Mouse (Mus musculus) cerebellum, adult 2 months (tissue): ENCODE data around the gene Suclg1. TPM values are rescaled to one million over a fixed set of nuclear protein-coding genes. Genes with fewer than 3 reads are reported as not detected.

Experiments used
- DNase-seq, 2 experiments: peaks; one replicate each; pipeline ENCODE4 v3.0.0; 2021
- H3K27ac ChIP-seq: fragments of 200-500 bp; 2 replicates; pipeline ENCODE4 v1.5.1; 2012; ENCODE audit warnings: low read length, control low read depth, inconsistent platforms; ENCODE audit not compliant: insufficient read depth
- H3K27me3 ChIP-seq: fragments of 200-500 bp; 2 replicates; pipeline ENCODE4 v1.6.1; 2012; ENCODE audit warnings: inconsistent platforms, mild to moderate bottlenecking, low read length, moderate library complexity; ENCODE audit not compliant: control insufficient read depth, insufficient read depth
- H3K4me1 ChIP-seq: fragments of 200-500 bp; 2 replicates; pipeline ENCODE4 v1.6.1; 2011; ENCODE audit warnings: low read length; ENCODE audit not compliant: control insufficient read depth, insufficient read depth
- H3K4me3 ChIP-seq: fragments of 200-500 bp; replicated peaks from 2 replicates; pipeline ENCODE3; 2011; ENCODE audit warnings: mild to moderate bottlenecking, low read depth, low read length, control low read depth; ENCODE audit not compliant: insufficient read depth
- CTCF ChIP-seq: fragments of 200-500 bp; IDR thresholded peaks from 2 replicates; pipeline ENCODE4 v1.5.1; 2011; ENCODE audit warnings: low read depth, mild to moderate bottlenecking, control low read depth, low read length, moderate library complexity, borderline replicate concordance; ENCODE audit not compliant: insufficient read depth
- POLR2A ChIP-seq: fragments of 200-500 bp; IDR thresholded peaks from 2 replicates; pipeline ENCODE4 v1.6.1; 2011; ENCODE audit warnings: low read length, control low read depth, borderline replicate concordance; ENCODE audit not compliant: insufficient read depth
- WGBS: fragments of 180-500 bp; shearing (Covaris S2); methylation state at CpG from one replicate; pipeline ENCODE4 v1.1.7; 2018; 5-methylcytosine and 5-hydroxymethylcytosine counted together
- polyA plus RNA-seq: library from polyadenylated mRNA; depleted of rRNA; stranded (reverse); fragments of >200 nt; gene quantifications from 2 replicates; pipeline ENCODE4 v1.2.3, GENCODE M21; 2012; rRNA removed

Suclg1 gene
- polyA plus RNA-seq, 1 experiment = 210 TPM

DNA sequence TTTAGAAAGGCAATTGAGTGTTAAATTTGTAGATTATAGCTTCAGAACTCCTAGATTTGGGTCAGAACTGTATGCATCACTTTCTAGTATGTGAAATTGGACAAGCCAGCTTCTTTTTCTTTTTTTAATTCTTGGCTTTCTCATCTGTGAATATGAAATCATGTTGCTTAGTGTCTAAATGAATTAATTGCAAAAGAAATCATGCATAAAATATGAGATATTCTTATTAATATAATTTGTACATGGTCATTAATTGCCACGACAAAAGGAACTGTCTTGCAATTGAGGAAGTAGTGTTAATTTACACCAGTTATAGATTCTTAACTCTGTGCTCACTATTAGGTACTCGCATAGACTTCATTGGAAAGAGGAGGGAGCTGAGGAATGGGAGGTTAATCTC, 74.1 kb downstream of the Suclg1 start:
- Histone ChIP-seq H3K4me1 (no peaks in the 10 kb centered on the region), H3K27ac (no peak overlapping the region), H3K4me3 (no peak overlapping the region), H3K27me3 (no peaks in the 10 kb centered on the region)
- TF ChIP-seq POLR2A (no peak), CTCF (no peak)
- 63% methylated on average over 2 of the region's 2 CpGs for WGBS
- DNase-seq = no peak

Other genes starting within 250 kb of the Suclg1 start
- gene Dnah6, start 26.7 kb upstream of the Suclg1 start, polyA plus RNA-seq = 1.9 and 2.4 TPM in 2 replicates
- not detected in 2 replicates for gene 4931417E11Rik, start 221.3 kb downstream of the Suclg1 start, polyA plus RNA-seq